Mouse (Mus musculus) intestine, embryonic 14.5 days (tissue): ENCODE results near the gene Pomt1. TPM values are rescaled to one million over a fixed set of nuclear protein-coding genes. Genes with fewer than 3 reads are reported as not detected.

Source experiments
- ATAC-seq: fragments of 200-750 bp; cut with Nextera tagmentation; replicated peaks from 2 replicates; pipeline ENCODE4 v1.8.0; 2017; ENCODE audit warnings: low read depth, moderate number of reproducible peaks, moderate TSS enrichment, moderate library complexity; ENCODE audit not compliant: low FRiP score, low TSS enrichment
- DNase-seq: peaks from one replicate; pipeline ENCODE4 v3.0.0-alpha.2; 2018; ENCODE audit warnings: low spot score
- H3K27ac ChIP-seq: fragments of 300-500 bp; sonication (generic); 2 replicates; pipeline ENCODE4 v1.5.1; 2014; ENCODE audit warnings: low read depth, mild to moderate bottlenecking, control low read depth
- H3K27me3 ChIP-seq: fragments of 300-500 bp; sonication (generic); replicated peaks from 2 replicates; pipeline ENCODE4 v1.6.1; 2014; ENCODE audit warnings: low read length, control low read depth; ENCODE audit not compliant: control insufficient read depth, insufficient read depth
- H3K36me3 ChIP-seq: fragments of 300-500 bp; sonication (generic); 2 replicates; pipeline ENCODE4 v1.6.1; 2014; ENCODE audit warnings: low read length, control low read depth; ENCODE audit not compliant: control insufficient read depth, insufficient read depth
- H3K4me1 ChIP-seq: fragments of 300-500 bp; sonication (generic); replicated peaks from 2 replicates; pipeline ENCODE4 v1.6.1; 2014; ENCODE audit warnings: low read length, control low read depth, mixed read lengths; ENCODE audit not compliant: control insufficient read depth, insufficient read depth
- H3K4me2 ChIP-seq: fragments of 300-500 bp; sonication (generic); 2 replicates; pipeline ENCODE4 v1.6.1; 2014; ENCODE audit warnings: low read length
- H3K4me3 ChIP-seq: fragments of 300-500 bp; sonication (generic); 2 replicates; pipeline ENCODE4 v1.5.1; 2014; ENCODE audit warnings: low read depth, low read length, control low read depth, mixed read lengths
- H3K9ac ChIP-seq: fragments of 300-500 bp; sonication (generic); 2 replicates; pipeline ENCODE4 v1.6.1; 2014; ENCODE audit warnings: mild to moderate bottlenecking, low read length
- H3K9me3 ChIP-seq: fragments of 300-500 bp; sonication (generic); 2 replicates; pipeline ENCODE4 v1.6.1; 2016; ENCODE audit warnings: low read length, control low read depth; ENCODE audit not compliant: control insufficient read depth
- WGBS: fragments of 180-500 bp; shearing (Covaris S2); extraction: QIAGEN DNeasy Blood & Tissue Kit; methylation state at CpG from one replicate; pipeline ENCODE4 v1.1.7; 2014; 5-methylcytosine and 5-hydroxymethylcytosine counted together
- polyA plus RNA-seq: library from polyadenylated mRNA; unstranded; fragments of >200 nt; fragmentation: Nextera tagmentation; extraction: Ambion mirVana; gene quantifications from 2 replicates; pipeline ENCODE4 v1.2.1, GENCODE M21; 2014

The Pomt1 gene
- polyA plus RNA-seq, 1 experiment from 2014 or later, result 26.9 TPM

DNA sequence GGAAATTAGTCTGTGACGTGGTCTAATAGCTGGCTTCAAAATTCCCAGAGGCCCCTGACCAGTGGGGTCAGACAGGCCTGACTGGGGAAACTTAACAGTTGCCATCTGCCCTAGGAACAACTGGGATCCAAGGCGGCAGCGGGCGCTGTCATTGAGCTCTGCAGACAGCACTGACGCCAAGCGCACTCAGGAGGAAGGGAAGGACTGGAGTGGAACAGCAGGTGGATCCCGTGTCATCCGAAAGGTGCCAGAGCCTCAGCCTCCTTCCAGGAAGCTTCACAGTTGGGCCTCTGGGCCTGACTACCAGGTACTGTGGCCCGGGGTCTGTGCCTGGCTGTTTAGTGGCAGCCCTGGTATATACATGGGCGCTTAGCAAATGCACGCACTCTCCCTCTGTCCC is 35.7 kb upstream of the Pomt1 start:
- Histone ChIP-seq H3K27me3 (no peaks in the 10 kb centered on the region), H3K4me3 (no peak overlapping the region), H3K9ac (no peak overlapping the region), H3K4me2 (no peak overlapping the region), H3K4me1 (no peaks in the 10 kb centered on the region), H3K9me3 (no peaks in the 10 kb centered on the region), H3K27ac (no peak overlapping the region), H3K36me3 (peaks cover 98% of the 10 kb centered on the region)
- WGBS, result 83% methylated on average over 11 of the region's 11 CpGs
- DNase-seq (no peak), ATAC-seq (no peak)

DNA sequence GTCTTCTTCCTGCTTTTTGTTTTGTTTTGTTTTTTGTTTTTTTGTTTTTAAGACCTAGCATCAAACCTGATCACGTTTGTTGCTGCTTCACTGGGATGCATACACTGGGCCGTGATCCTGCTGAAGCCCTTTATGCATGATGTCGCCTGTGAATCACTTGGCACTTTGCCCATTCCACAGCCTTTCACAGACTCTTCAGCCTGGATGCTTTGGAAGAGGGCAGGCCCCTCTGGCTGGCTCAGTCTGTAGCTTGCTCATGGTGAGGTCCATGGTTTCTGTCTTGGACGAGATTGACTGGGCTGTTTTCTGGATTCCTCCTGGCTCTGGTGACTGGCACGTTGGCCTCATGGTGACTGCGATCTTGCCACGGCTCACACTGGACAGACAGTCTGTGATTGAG is 34.9 kb upstream of the Pomt1 start:
- ATAC-seq (no peak), DNase-seq (no peak)
- no peaks in the 10 kb centered on the region for H3K9me3 ChIP-seq
- H3K4me3 ChIP-seq, result no peak overlapping the region
- H3K27ac ChIP-seq, result no peak overlapping the region
- 64% methylated on average over 7 of the region's 7 CpGs for WGBS
- H3K4me1 ChIP-seq, result no peaks in the 10 kb centered on the region
- peaks cover 98% of the 10 kb centered on the region for H3K36me3 ChIP-seq
- no peak overlapping the region for H3K9ac ChIP-seq
- no peaks in the 10 kb centered on the region for H3K27me3 ChIP-seq
- H3K4me2 ChIP-seq, result no peak overlapping the region

DNA sequence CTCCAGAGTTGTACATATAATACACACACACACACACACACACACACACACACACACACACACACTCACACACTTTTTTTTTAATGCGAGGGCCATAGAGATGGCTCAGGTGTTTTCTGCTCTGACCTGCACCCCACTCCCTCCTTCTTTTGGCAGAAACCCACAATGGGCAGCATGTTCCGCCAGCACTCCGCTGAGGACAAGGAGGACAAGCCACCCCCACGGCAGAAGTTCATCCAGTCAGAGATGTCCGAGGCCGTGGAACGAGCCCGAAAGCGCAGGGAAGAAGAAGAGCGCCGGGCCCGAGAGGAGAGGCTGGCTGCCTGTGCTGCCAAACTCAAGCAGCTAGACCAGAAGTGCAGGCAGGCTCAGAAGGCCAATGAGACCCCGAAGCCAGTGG is 32.5 kb upstream of the Pomt1 start:
- Histone ChIP-seq H3K4me3 (no peak overlapping the region), H3K9me3 (no peaks in the 10 kb centered on the region), H3K9ac (no peak overlapping the region), H3K36me3 (peaks cover 98% of the 10 kb centered on the region), H3K27ac (no peak overlapping the region), H3K4me1 (no peaks in the 10 kb centered on the region), H3K4me2 (no peak overlapping the region), H3K27me3 (no peaks in the 10 kb centered on the region)
- no peak for DNase-seq
- WGBS, result 92% methylated on average over 13 of the region's 13 CpGs
- no peak for ATAC-seq

DNA sequence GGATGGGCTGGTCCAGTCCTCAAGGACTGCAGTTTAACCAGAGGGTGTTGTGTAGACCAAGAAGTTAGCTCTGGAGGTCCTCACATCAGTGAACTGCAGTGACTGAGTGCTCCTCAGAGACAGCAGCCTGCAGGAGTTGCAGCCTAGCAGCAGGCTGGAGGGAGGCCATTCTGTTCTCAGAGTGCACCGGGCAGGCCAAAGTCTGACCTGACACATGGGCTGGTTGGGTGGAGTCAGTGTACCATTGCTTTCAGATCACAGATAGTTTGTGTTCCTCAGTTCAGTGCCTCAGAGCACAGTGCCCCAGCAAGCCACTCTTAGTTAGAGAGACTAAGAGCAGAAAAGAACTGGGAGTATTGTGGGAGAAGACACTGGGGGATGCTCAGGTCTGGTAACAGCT is 28.7 kb upstream of the Pomt1 start:
- ATAC-seq, result no peak
- Histone ChIP-seq H3K27me3 (no peaks in the 10 kb centered on the region), H3K27ac (no peak overlapping the region), H3K9ac (no peak overlapping the region), H3K4me3 (no peak overlapping the region), H3K4me2 (no peak overlapping the region), H3K36me3 (peaks cover 98% of the 10 kb centered on the region), H3K4me1 (no peaks in the 10 kb centered on the region), H3K9me3 (no peaks in the 10 kb centered on the region)
- no peak for DNase-seq
- WGBS, result 93% methylated on average over 1 of the region's 1 CpGs

DNA sequence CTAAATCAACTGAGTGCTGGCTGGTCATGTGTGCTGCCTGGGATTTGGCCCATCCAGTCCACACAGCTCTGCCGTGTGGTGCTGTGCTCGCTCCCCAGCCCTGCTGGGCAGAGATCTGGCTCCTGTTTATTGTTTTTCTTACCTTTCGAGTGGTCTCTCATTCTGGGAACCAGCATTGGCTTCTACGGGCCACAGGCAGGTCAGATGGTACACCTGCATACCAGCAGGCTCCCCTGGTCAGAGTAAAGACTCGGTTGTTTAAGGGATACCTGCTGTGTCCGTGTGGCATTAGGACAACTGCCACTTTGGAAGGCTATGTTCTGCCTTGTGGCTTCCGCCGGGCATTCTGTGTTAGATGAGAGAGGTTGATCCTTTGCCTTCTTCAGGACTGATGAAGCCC is 24.7 kb upstream of the Pomt1 start:
- WGBS, result 93% methylated on average over 8 of the region's 8 CpGs
- peaks cover 100% of the 10 kb centered on the region for H3K36me3 ChIP-seq
- no peaks in the 10 kb centered on the region for H3K4me1 ChIP-seq
- H3K27ac ChIP-seq, result no peak overlapping the region
- H3K9me3 ChIP-seq, result no peaks in the 10 kb centered on the region
- ATAC-seq (no peak), DNase-seq (no peak)
- H3K9ac ChIP-seq, result no peak overlapping the region
- no peaks in the 10 kb centered on the region for H3K27me3 ChIP-seq
- H3K4me2 ChIP-seq, result no peak overlapping the region
- no peak overlapping the region for H3K4me3 ChIP-seq

DNA sequence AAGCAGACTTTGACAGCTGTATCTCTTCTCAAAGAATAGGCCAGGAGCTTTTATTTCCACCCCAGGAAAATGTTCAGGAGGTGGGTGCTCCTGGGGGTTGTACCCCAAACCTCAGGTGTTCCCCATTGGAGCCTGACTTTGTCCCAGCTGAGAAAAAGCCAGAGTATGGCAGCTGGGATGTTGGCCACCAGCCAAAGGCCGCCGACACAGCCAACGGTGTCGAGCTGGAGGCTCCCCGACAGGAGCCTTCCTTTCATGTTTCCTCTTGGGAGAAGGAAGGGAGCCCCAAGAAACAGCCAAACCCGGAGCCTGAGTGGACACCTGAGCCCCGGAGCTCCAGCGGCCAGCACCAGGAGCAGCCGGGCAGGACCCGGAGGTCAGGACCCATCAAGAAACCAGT is 23.4 kb upstream of the Pomt1 start:
- no peak overlapping the region for H3K27ac ChIP-seq
- no peaks in the 10 kb centered on the region for H3K9me3 ChIP-seq
- no peak overlapping the region for H3K4me3 ChIP-seq
- H3K36me3 ChIP-seq, result peaks cover 100% of the 10 kb centered on the region
- no peak overlapping the region for H3K9ac ChIP-seq
- no peak overlapping the region for H3K4me2 ChIP-seq
- DNase-seq (no peak), ATAC-seq (no peak)
- no peaks in the 10 kb centered on the region for H3K4me1 ChIP-seq
- H3K27me3 ChIP-seq, result no peaks in the 10 kb centered on the region
- WGBS, result 73% methylated on average over 10 of the region's 10 CpGs

DNA sequence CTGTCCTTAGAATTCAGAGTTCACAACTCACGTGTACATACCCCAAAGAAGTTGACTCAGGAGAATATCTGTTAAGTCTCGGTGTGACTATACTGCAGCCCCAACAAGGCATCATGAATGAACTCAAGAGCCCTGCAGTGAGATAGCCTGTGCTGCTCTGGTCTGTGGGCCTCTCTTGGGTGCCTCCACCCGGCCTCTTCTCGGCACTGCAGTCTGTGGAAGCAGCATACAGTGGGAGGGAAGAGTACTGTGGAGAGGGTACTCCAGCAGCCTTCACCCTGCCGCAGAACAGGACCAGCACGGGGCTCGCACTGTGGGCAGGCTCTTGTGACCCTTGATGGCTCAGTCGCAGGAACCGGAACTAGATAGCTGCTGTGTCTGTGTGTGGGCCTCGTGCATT is 20.8 kb upstream of the Pomt1 start:
- H3K9ac ChIP-seq, result no peak overlapping the region
- no peak overlapping the region for H3K4me3 ChIP-seq
- DNase-seq (no peak), ATAC-seq (no peak)
- no peak overlapping the region for H3K27ac ChIP-seq
- H3K27me3 ChIP-seq, result no peaks in the 10 kb centered on the region
- no peak overlapping the region for H3K4me2 ChIP-seq
- H3K4me1 ChIP-seq, result no peaks in the 10 kb centered on the region
- WGBS, result 90% methylated on average over 10 of the region's 10 CpGs
- H3K9me3 ChIP-seq, result no peaks in the 10 kb centered on the region
- peaks cover 100% of the 10 kb centered on the region for H3K36me3 ChIP-seq

DNA sequence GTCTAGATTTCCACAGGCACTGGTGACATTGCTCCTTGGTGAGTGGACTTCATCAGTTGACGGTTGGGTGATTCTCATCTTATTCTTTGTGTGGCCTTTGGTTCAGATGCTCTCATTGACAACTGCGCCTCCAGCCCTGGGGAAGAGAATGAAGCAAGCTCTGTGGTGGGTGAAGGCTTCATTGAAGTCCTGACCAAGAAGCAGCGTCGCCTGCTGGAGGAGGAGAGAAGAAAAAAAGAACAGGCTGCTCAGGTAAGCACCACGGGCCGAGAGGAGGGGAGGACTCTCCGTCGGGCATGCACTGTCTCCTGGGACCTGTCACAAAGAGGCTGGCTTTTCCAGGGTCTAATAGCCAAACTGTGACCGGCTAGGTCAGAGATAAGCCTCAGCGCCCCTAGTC is 19.9 kb upstream of the Pomt1 start:
- 92% methylated on average over 10 of the region's 10 CpGs for WGBS
- Histone ChIP-seq H3K9ac (no peak overlapping the region), H3K9me3 (no peaks in the 10 kb centered on the region), H3K4me3 (no peak overlapping the region), H3K27me3 (no peaks in the 10 kb centered on the region), H3K36me3 (peaks cover 100% of the 10 kb centered on the region), H3K4me1 (no peaks in the 10 kb centered on the region), H3K27ac (no peak overlapping the region), H3K4me2 (no peak overlapping the region)
- DNase-seq (no peak), ATAC-seq (no peak)

DNA sequence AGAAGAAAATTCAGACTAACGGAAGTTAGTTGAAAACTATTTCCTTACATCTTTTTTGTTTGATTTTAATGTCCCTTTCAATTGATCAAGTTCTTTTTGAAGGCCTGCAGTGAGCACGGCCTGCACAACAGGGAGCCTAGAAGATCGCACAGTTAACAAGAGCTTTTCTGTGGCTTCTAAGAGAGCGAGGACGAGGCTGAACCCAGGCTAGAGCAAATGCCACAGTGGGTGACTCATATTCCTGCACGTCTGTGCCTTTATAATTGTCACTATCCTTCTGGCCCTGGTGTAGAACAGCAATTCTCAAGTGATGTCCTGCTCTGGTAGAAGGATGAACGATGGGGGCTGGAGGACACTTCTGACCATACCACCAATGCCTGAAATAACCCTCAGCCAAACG is 18.7 kb upstream of the Pomt1 start:
- Histone ChIP-seq H3K36me3 (peaks cover 100% of the 10 kb centered on the region), H3K9ac (no peak overlapping the region), H3K27ac (no peak overlapping the region), H3K9me3 (no peaks in the 10 kb centered on the region), H3K27me3 (no peaks in the 10 kb centered on the region), H3K4me1 (no peaks in the 10 kb centered on the region), H3K4me2 (no peak overlapping the region), H3K4me3 (no peak overlapping the region)
- DNase-seq, result no peak
- ATAC-seq, result no peak
- WGBS, result 93% methylated on average over 8 of the region's 8 CpGs
